Mouse (Mus musculus): Measurements from ENCODE around the gene Atp2b2.
A peak's percentile ranks its signal among the peaks of the same experiment; 100 is the strongest.

DNA sequence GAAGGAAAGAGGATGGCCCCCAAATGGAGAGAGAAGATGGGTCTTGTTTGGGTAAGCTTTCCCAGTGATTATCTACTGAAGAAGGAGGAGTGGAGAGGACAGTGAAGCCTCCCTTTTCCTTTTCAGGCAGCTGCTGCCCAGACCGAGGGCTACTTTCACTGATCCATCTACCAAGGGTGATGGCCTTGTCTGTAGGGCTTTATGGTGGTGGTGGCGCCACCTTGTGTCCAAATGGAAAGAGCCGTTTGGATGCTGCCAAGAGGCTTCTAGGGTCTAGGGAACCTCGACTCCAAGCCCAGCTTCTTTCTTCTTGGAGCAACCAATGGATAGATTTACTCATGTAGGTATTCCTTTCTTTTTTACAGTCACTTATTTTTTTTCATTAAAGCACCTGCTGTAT, 29.2 kb upstream of the Atp2b2 start:
- TF ChIP-seq CTCF (IDR thresholded peaks at IDR 0.05 in 2 of 3, conservative IDR thresholded peaks at IDR 0.05 in 1 of 3; ENCODE audit: control insufficient read depth in 1 of 3, insufficient read depth in 1 of 3, low read depth in 2 of 3, low read length in 3 of 3, poor library complexity in 1 of 3, severe bottlenecking in 1 of 3) (peak in 2 of 3 experiments; percentile 16 to 32; a peak in 4 of 6 replicates), E2F4 (IDR thresholded peaks at IDR 0.05; ENCODE audit: borderline replicate concordance, low read depth, low read length) (no peak)

Data from MEL (cell line).